18 mouse cellular contexts compared by ENCODE assay signal in the genomic region with DNA sequence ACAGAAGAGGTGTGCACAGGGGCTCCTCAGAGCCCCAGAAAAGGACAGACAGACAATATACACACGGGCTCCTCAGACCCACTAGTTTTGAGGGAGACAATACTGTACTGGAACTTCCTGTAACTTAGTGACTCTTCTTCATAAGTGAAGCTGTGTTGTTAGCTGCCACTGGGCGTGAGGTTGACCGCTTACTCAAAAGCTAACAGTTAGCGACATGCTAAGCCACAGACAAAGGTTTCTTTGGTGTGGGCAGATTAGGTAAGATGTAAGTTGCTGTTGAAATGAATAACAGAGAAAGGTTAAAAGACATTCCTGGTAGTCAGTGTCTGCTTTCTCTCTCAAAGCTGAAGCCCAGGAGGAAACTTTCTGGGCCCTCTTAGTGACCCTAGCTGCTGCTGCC. TPM values are rescaled to one million over a fixed set of nuclear protein-coding genes. Genes with fewer than 3 reads are reported as not detected.
DNase-seq lines count a peak whose midpoint lies in the region; ATAC-seq lines count a peak whose summit lies in the region.
"Had no signal": no experiment of that assay in that cellular context is flagged by ENCODE, and none has a peak within 500 bp of the region (broad histone marks: within the 10 kb centered on the region; RNA-seq: fewer than 3 reads in every experiment).

No protein-coding gene starts in this region.

- no peak for DNase-seq in liver
- DNase-seq in T-cell, adult 2 months (ENCODE audit: low spot score), result peak; percentile 51
- no peak for DNase-seq in heart, embryonic 10.5 days (ENCODE audit: low spot score)
- DNase-seq in lung, adult 18-20 months, result no peak
- no peak for DNase-seq in layer of hippocampus, postnatal 10 days (ENCODE audit: low spot score in 2 of 2)
- DNase-seq: adrenal gland, adult 8-10 months; cerebellum, adult 11-12 months; gastrocnemius, postnatal 36 days; layer of hippocampus, postnatal 36 days had no signal

- peaks cover 22% of the 10 kb centered on the region for H3K4me1 ChIP-seq in liver, embryonic 12.5 days
- no peaks in the 10 kb centered on the region for H3K4me1 ChIP-seq in heart, embryonic 10.5 days
- H3K4me1 ChIP-seq in forebrain, embryonic 12.5 days, result peaks cover 2% of the 10 kb centered on the region; the same call in 1 of the 2 replicates
- H3K4me1 ChIP-seq: embryonic facial prominence, embryonic 12.5 days had no signal

- H3K4me2 ChIP-seq in liver, embryonic 12.5 days, result no peak overlapping the region
- H3K4me2 ChIP-seq in forebrain, embryonic 12.5 days, result no peak overlapping the region
- H3K4me2 ChIP-seq: embryonic facial prominence, embryonic 12.5 days; hindbrain, embryonic 15.5 days; limb, embryonic 15.5 days; midbrain, embryonic 13.5 days had no signal

- H3K9ac ChIP-seq in liver, embryonic 12.5 days, result no peak overlapping the region
- H3K9ac ChIP-seq in forebrain, embryonic 12.5 days, result no peak overlapping the region
- H3K9ac ChIP-seq: embryonic facial prominence, embryonic 12.5 days; hindbrain, embryonic 15.5 days; limb, embryonic 15.5 days; midbrain, embryonic 13.5 days had no signal

- H3K27ac ChIP-seq in liver, embryonic 12.5 days, result 0 out of 2 replicates have a peak overlapping the region, but pooled peaks have one; percentile 5
- H3K27ac ChIP-seq in heart, embryonic 10.5 days, result no peak overlapping the region
- no peak overlapping the region for H3K27ac ChIP-seq in forebrain, embryonic 12.5 days
- H3K27ac ChIP-seq: embryonic facial prominence, embryonic 12.5 days; hindbrain, embryonic 15.5 days; layer of hippocampus, adult 2 months; limb, embryonic 15.5 days; midbrain, embryonic 13.5 days had no signal

- no peaks in the 10 kb centered on the region for H3K27me3 ChIP-seq in liver, embryonic 12.5 days (replicated peaks)
- no peaks in the 10 kb centered on the region for H3K27me3 ChIP-seq in heart, embryonic 10.5 days (ENCODE audit: insufficient read depth, poor library complexity, severe bottlenecking)
- no peaks in the 10 kb centered on the region for H3K27me3 ChIP-seq in forebrain, embryonic 12.5 days
- H3K27me3 ChIP-seq: embryonic facial prominence, embryonic 12.5 days; hindbrain, embryonic 15.5 days; limb, embryonic 15.5 days; megakaryocyte, embryonic 14.5 days; midbrain, embryonic 13.5 days had no signal

- H3K4me3 ChIP-seq in liver, embryonic 12.5 days, result no peak overlapping the region
- no peak overlapping the region for H3K4me3 ChIP-seq in heart, embryonic 10.5 days
- no peak overlapping the region for H3K4me3 ChIP-seq in forebrain, embryonic 12.5 days (replicated peaks)
- H3K4me3 ChIP-seq: embryonic facial prominence, embryonic 12.5 days; hindbrain, embryonic 15.5 days; layer of hippocampus, adult 2 months; limb, embryonic 15.5 days; megakaryocyte, embryonic 14.5 days; midbrain, embryonic 13.5 days had no signal

- WGBS in liver, embryonic 12.5 days (ENCODE audit: insufficient replicate concordance), result 68% methylated on average over 4 of the region's 4 CpGs
- WGBS in heart, embryonic 10.5 days, result 83% methylated on average over 4 of the region's 4 CpGs
- WGBS in forebrain, embryonic 12.5 days, result 64% methylated on average over 4 of the region's 4 CpGs

- ATAC-seq in liver, embryonic 12.5 days, result no peak
- peak; percentile 53 for ATAC-seq in megakaryocyte, adult 5-6 weeks (ENCODE audit: poor library complexity, severe bottlenecking)
- no peak for ATAC-seq in forebrain, embryonic 12.5 days (ENCODE audit: low FRiP score)

- no peaks in the 10 kb centered on the region for H3K9me3 ChIP-seq in liver, embryonic 12.5 days (replicated peaks)
- H3K9me3 ChIP-seq in heart, embryonic 10.5 days, result no peaks in the 10 kb centered on the region
- no peaks in the 10 kb centered on the region for H3K9me3 ChIP-seq in forebrain, embryonic 12.5 days
- H3K9me3 ChIP-seq: embryonic facial prominence, embryonic 12.5 days; hindbrain, embryonic 15.5 days; limb, embryonic 15.5 days; megakaryocyte, embryonic 14.5 days; midbrain, embryonic 13.5 days had no signal

- H3K36me3 ChIP-seq in liver, embryonic 12.5 days, result peaks cover 81% of the 10 kb centered on the region
- peaks cover 28% of the 10 kb centered on the region for H3K36me3 ChIP-seq in heart, embryonic 10.5 days
- peaks cover 30% of the 10 kb centered on the region for H3K36me3 ChIP-seq in forebrain, embryonic 12.5 days (replicated peaks)
- H3K36me3 ChIP-seq: hindbrain, embryonic 15.5 days had no signal

RNA-seq across cellular contexts. Expression of gene Chd1, which starts 9.7 kb away (rescaled TPM):
- polyA plus RNA-seq in liver, embryonic 12.5 days (2016; fragmentation: Nextera tagmentation; extraction: Ambion mirVana), result 28.5 and 31.5 TPM in 2 replicates
- 30.8 and 32.4 TPM in 2 replicates for total RNA-seq in megakaryocyte, adult 5-6 weeks (2015)
- total RNA-seq in megakaryocyte, adult 5-6 weeks (2017), result 51.3 and 52.3 TPM in 2 replicates
- 18.3 and 33.0 TPM in 2 replicates for polyA plus RNA-seq in heart, embryonic 10.5 days (2016; fragmentation: Nextera tagmentation; extraction: Ambion mirVana)
- polyA plus RNA-seq in forebrain, embryonic 12.5 days (2016; fragmentation: Nextera tagmentation; extraction: Ambion mirVana), result 44.8 and 48.3 TPM in 2 replicates
- total RNA-seq in layer of hippocampus, postnatal 10 days (2021), result 10 to 100 TPM; 22.8 to 28.0 TPM
